Mouse (Mus musculus) liver, postnatal 0 days (tissue): ENCODE data around the gene Samd14. TPM values are rescaled to one million over a fixed set of nuclear protein-coding genes. Genes with fewer than 3 reads are reported as not detected.

Source experiments
- ATAC-seq: fragments of 200-750 bp; cut with Nextera tagmentation; 2 replicates; pipeline ENCODE4 v1.8.0; 2017; ENCODE audit warnings: mild to moderate bottlenecking, moderate library complexity
- DNase-seq: peaks from one replicate; pipeline ENCODE4 v3.0.0-alpha.2; 2016
- H3K27ac ChIP-seq: fragments of 300-500 bp; sonication (generic); 2 replicates; pipeline ENCODE4 v1.5.1; 2014; ENCODE audit warnings: antibody characterized with exemption, moderate library complexity, mild to moderate bottlenecking, low read depth
- H3K27me3 ChIP-seq: fragments of 300-500 bp; sonication (generic); 2 replicates; pipeline ENCODE4 v1.6.1; 2014; ENCODE audit warnings: low read length, control low read depth, mixed read lengths; ENCODE audit not compliant: insufficient read depth
- H3K36me3 ChIP-seq: fragments of 300-500 bp; sonication (generic); replicated peaks from 2 replicates; pipeline ENCODE4 v1.6.1; 2014; ENCODE audit warnings: mild to moderate bottlenecking, control low read depth, low read length, moderate library complexity, mixed read lengths; ENCODE audit not compliant: insufficient read depth
- H3K4me1 ChIP-seq: fragments of 300-500 bp; sonication (generic); 2 replicates; pipeline ENCODE4 v1.6.1; 2014; ENCODE audit warnings: antibody characterized with exemption, mild to moderate bottlenecking, control low read depth; ENCODE audit not compliant: insufficient read depth
- H3K4me2 ChIP-seq: fragments of 300-500 bp; sonication (generic); 2 replicates; pipeline ENCODE4 v1.6.1; 2014; ENCODE audit warnings: low read depth, mild to moderate bottlenecking, low read length, moderate library complexity, mixed read lengths
- H3K4me3 ChIP-seq: fragments of 300-500 bp; sonication (generic); 2 replicates; pipeline ENCODE4 v1.5.1; 2014; ENCODE audit warnings: low read depth, low read length
- H3K9ac ChIP-seq: fragments of 300-500 bp; sonication (generic); replicated peaks from 2 replicates; pipeline ENCODE4 v1.6.1; 2014; ENCODE audit warnings: mild to moderate bottlenecking, moderate library complexity
- H3K9me3 ChIP-seq: fragments of 300-500 bp; sonication (generic); 2 replicates; pipeline ENCODE4 v1.6.1; 2016; ENCODE audit warnings: mild to moderate bottlenecking, control low read depth, low read length, mixed read lengths
- CTCF ChIP-seq: sonication (generic); IDR thresholded peaks from 2 replicates; pipeline ENCODE4 v1.5.1; 2016; ENCODE audit warnings: antibody characterized with exemption, low read depth
- EP300 ChIP-seq: IDR thresholded peaks from 2 replicates; pipeline ENCODE4 v1.6.1; 2016; ENCODE audit warnings: antibody characterized with exemption, low read depth, mild to moderate bottlenecking
- WGBS: fragments of 180-500 bp; shearing (Covaris S2); extraction: QIAGEN DNeasy Blood & Tissue Kit; methylation state at CpG from one replicate; pipeline ENCODE4 v1.1.7; 2014; ENCODE audit not compliant: insufficient replicate concordance; 5-methylcytosine and 5-hydroxymethylcytosine counted together
- polyA plus RNA-seq: library from polyadenylated mRNA; unstranded; fragments of >200 nt; fragmentation: Nextera tagmentation; extraction: Ambion mirVana; gene quantifications from 2 replicates; pipeline ENCODE4 v1.2.1, GENCODE M21; 2015

The Samd14 gene
- polyA plus RNA-seq, 1 experiment from 2014 or later: 16.1 TPM

DNA sequence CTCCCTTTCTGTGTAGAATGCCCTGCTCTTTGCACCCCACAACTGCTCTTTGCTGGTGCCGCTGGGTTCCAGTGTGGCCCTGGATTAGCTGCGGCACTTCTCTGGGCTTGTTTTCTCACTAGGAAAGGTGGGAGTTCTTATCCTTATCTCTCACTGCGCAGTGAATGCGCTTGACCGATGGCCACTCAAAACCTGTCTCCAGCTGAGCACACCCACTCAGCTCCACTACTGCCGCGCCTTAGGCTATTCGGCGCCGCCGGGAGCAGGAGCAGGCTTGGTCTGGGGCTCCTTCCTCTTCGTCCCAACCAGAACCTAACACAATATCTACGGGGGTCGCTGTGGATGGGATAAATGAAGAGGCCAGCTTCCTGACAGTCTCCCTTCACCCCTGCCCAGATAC is 23.9 kb downstream of the Samd14 start:
- DNase-seq: no peak
- no peak overlapping the region for H3K4me2 ChIP-seq
- H3K9me3 ChIP-seq: no peaks in the 10 kb centered on the region
- H3K36me3 ChIP-seq: peaks cover 3% of the 10 kb centered on the region; the same call in 1 of the 2 replicates
- no peak overlapping the region for H3K9ac ChIP-seq
- H3K27me3 ChIP-seq: no peaks in the 10 kb centered on the region
- TF ChIP-seq CTCF (no peak), EP300 (no peak)
- WGBS: 62% methylated on average over 14 of the region's 14 CpGs
- H3K4me3 ChIP-seq: no peak overlapping the region
- H3K27ac ChIP-seq: no peak overlapping the region
- ATAC-seq: no peak
- no peaks in the 10 kb centered on the region for H3K4me1 ChIP-seq

- 70% methylated on average over 10 of the region's 10 CpGs for WGBS
- Histone ChIP-seq H3K27me3 (no peaks in the 10 kb centered on the region), H3K27ac (no peak overlapping the region), H3K9ac (no peak overlapping the region), H3K36me3 (peaks cover 3% of the 10 kb centered on the region; the same call in 1 of the 2 replicates), H3K9me3 (no peaks in the 10 kb centered on the region), H3K4me2 (no peak overlapping the region), H3K4me1 (peaks cover 2% of the 10 kb centered on the region; the same call in 1 of the 2 replicates), H3K4me3 (no peak overlapping the region)
- ATAC-seq: no peak
- TF ChIP-seq EP300: no peak
- no peak for TF ChIP-seq CTCF
- no peak for DNase-seq
Measured at GRCm38 (mm10) chr11:95034902-95035301, 25.2 kb downstream of the Samd14 start.

DNA sequence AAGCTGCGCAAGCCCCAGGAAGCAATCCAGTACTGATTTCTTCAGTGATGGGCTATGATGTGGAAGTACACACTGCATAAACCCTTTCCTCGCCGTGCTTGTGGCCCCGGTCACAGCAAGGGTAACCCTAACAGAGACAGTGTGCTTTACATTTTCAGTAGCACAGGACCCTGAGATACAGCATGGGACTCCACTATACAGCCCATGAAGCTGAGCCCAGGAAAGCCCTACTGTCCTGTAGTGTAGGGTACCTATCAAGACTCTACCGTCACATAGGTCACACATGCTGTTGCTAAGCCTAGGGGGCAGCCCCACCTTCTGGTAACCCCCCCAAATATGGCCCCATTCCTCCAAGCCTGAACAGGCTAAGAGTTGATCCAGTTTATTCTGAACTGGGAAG is 26.8 kb downstream of the Samd14 start:
- 87% methylated on average over 5 of the region's 5 CpGs for WGBS

DNA sequence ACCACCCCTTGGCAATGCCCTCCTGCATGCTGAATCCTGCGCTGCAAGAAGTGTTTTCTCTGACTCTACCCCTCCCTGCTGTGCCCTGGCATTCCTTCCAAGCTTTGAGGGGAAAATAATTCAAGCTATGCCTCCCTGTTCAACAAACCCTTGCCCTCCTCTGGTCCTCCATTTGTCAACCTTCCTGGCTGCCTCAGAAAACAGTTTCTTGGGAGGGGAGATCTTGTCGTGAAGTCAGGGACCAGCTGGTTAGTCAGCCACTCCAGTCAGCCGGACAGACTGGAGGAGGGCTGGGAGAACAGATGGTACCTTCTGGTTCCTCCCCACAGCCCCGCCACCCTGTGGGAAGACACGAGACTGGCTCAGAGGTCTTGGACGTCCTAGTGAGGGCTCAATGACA is 27.6 kb downstream of the Samd14 start:
- H3K27ac ChIP-seq: no peak overlapping the region
- H3K9ac ChIP-seq: no peak overlapping the region; the same call in 1 of the 2 replicates
- DNase-seq (no peak), ATAC-seq (no peak)
- H3K9me3 ChIP-seq: no peaks in the 10 kb centered on the region
- no peak overlapping the region for H3K4me2 ChIP-seq
- 71% methylated on average over 6 of the region's 6 CpGs for WGBS
- TF ChIP-seq CTCF: no peak
- no peak for TF ChIP-seq EP300
- H3K27me3 ChIP-seq: no peaks in the 10 kb centered on the region
- peaks cover 21% of the 10 kb centered on the region for H3K4me1 ChIP-seq
- H3K36me3 ChIP-seq: no peaks in the 10 kb centered on the region; the same call in 1 of the 2 replicates
- H3K4me3 ChIP-seq: no peak overlapping the region

More for the DNA sequence above, 26.8 kb downstream of the Samd14 start:
- Histone ChIP-seq H3K27me3 (no peaks in the 10 kb centered on the region), H3K9ac (no peak overlapping the region), H3K4me1 (peaks cover 14% of the 10 kb centered on the region), H3K9me3 (no peaks in the 10 kb centered on the region), H3K36me3 (peaks cover 1% of the 10 kb centered on the region; the same call in 1 of the 2 replicates), H3K4me3 (no peak overlapping the region), H3K27ac (no peak overlapping the region), H3K4me2 (no peak overlapping the region)
- no peak for DNase-seq
- TF ChIP-seq EP300 (no peak), CTCF (no peak)
- no peak for ATAC-seq

DNA sequence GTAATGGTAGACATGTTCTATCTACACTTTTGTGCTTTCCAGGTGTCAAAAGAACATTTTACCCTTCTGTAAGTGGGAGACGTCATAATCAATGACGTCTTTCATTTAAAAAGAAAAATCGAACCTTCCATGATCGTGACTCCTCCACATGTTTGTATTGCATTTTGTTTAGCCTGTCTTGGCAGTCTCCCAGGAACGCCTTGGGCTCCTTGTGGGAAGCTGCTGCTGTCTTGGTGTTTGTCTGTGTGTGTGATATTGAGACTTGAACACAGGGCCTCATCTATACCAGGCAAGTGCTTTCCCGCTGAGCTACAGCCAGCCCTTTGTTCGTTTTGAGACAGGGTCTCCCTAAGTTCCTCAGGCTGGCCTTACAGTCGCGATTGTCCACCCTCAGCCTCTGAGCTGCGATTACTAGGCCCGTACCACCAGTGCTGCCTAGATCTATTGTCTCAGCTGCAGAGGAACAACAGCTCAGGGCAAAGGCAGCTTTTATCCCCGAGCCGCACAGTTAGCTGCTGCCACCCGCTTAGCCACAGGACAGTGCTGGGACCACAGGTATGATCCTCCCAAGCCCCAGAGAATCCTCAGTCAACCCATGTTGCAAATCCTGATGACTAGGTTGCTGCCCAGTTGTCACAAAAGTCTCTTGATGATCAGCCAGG is 28.6 kb downstream of the Samd14 start:
- Histone ChIP-seq H3K4me1 (peaks cover 21% of the 10 kb centered on the region), H3K27me3 (no peaks in the 10 kb centered on the region), H3K9me3 (no peaks in the 10 kb centered on the region), H3K4me3 (no peak overlapping the region), H3K9ac (no peak overlapping the region), H3K4me2 (no peak overlapping the region), H3K27ac (peak overlapping the region; percentile 61; the same call in 1 of the 2 replicates), H3K36me3 (no peaks in the 10 kb centered on the region; the same call in 1 of the 2 replicates)
- TF ChIP-seq CTCF (no peak), EP300 (no peak)
- no peak for DNase-seq
- WGBS: 69% methylated on average over 14 of the region's 14 CpGs
- ATAC-seq: no peak

- no peak for DNase-seq
- WGBS: 76% methylated on average over 13 of the region's 13 CpGs
- H3K27ac ChIP-seq: peak overlapping the region; percentile 66
- no peaks in the 10 kb centered on the region for H3K9me3 ChIP-seq
- ATAC-seq: peak; percentile 12
- H3K36me3 ChIP-seq: no peaks in the 10 kb centered on the region; the same call in 1 of the 2 replicates
- no peak for TF ChIP-seq CTCF
- no peak for TF ChIP-seq EP300
- no peak overlapping the region for H3K9ac ChIP-seq
- H3K4me2 ChIP-seq: 0 out of 2 replicates have a peak overlapping the region, but pooled peaks have one; percentile 97
- no peak overlapping the region for H3K4me3 ChIP-seq
- peaks cover 21% of the 10 kb centered on the region for H3K4me1 ChIP-seq
- H3K27me3 ChIP-seq: no peaks in the 10 kb centered on the region
Measured at GRCm38 (mm10) chr11:95038818-95039655, 29.4 kb downstream of the Samd14 start.
